Mouse (Mus musculus) cerebellum, adult 2 months (tissue): ENCODE data around the gene Hist1h4c.

Experiments
- CTCF ChIP-seq: fragments of 200-500 bp; IDR thresholded peaks from 2 replicates; pipeline ENCODE4 v1.5.1; 2011; ENCODE audit warnings: low read depth, mild to moderate bottlenecking, control low read depth, low read length, moderate library complexity, borderline replicate concordance; ENCODE audit not compliant: insufficient read depth
- POLR2A ChIP-seq: fragments of 200-500 bp; IDR thresholded peaks from 2 replicates; pipeline ENCODE4 v1.6.1; 2011; ENCODE audit warnings: low read length, control low read depth, borderline replicate concordance; ENCODE audit not compliant: insufficient read depth

DNA sequence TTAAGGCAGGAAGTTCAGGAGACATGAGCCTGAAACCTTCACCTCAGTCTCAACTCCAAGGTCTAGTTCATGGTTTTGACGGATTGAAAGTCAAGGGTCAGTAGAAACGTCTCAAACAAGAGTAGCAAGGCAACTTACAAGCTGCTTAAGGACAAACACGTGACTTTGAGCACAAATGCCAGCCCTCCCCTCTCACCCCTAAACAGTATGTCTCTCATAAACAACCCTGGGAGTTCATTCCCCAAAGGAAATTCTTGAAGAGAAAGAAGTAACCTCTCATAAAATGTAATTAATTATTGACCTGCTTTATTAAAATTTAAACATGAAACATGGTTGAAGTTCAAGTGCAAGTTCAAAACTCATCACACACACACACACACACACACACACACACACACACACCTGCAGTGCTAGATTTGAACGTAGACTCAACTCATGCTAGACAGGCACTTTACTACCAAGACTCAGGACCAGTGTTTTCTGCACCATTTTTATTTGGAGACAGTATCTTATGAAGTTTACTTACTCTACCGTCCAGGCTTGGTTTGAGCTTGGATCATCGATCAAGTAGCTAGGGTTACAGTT is 4.3 kb downstream of the Hist1h4c start:
- TF ChIP-seq CTCF (no peak), POLR2A (no peak)
